8 mouse cellular contexts compared by ENCODE assay signal in genomic region chr5:145138836-145139235, GRCm38 (mm10). TPM values are rescaled to one million over a fixed set of nuclear protein-coding genes. Genes with fewer than 3 reads are reported as not detected.
A peak's percentile ranks its signal among the peaks of the same experiment; 100 is the strongest.
DNase-seq lines count a peak whose midpoint lies in the region; ATAC-seq and TF ChIP-seq lines count a peak whose summit lies in the region.

No protein-coding gene starts in this region.

- H3K27ac ChIP-seq in kidney, embryonic 15.5 days: no peak overlapping the region
- H3K27ac ChIP-seq in bone marrow, adult 2 months (ENCODE audit: control insufficient read depth, insufficient read depth, low read depth, low read length, poor library complexity): no peak overlapping the region
- no peak overlapping the region for H3K27ac ChIP-seq in hindbrain, embryonic 14.5 days
- no peak overlapping the region for H3K27ac ChIP-seq in midbrain, postnatal 0 days (ENCODE audit: low read depth, low read length)
- no peak overlapping the region for H3K27ac ChIP-seq in thymus, adult 2 months (ENCODE audit: control insufficient read depth, insufficient read depth, low read length)

- no peak for DNase-seq in kidney, adult 18-20 months
- DNase-seq in hindbrain, embryonic 14.5 days (ENCODE audit: low spot score): no peak
- peak; percentile 40 for DNase-seq in midbrain, postnatal 0 days (ENCODE audit: low spot score)
- DNase-seq in urinary bladder, adult 18-20 months (ENCODE audit: low spot score in 2 of 2): no peak
- no peak for DNase-seq in thymus, adult 2 months
- DNase-seq in spleen, postnatal 14 days (ENCODE audit: low spot score in 2 of 2): no peak

- H3K4me1 ChIP-seq in kidney, embryonic 15.5 days: peaks cover 31% of the 10 kb centered on the region
- H3K4me1 ChIP-seq in bone marrow, adult 2 months (ENCODE audit: control insufficient read depth, insufficient read depth, low read length): no peaks in the 10 kb centered on the region
- peaks cover 28% of the 10 kb centered on the region for H3K4me1 ChIP-seq in hindbrain, embryonic 14.5 days (replicated peaks; ENCODE audit: control insufficient read depth, insufficient read depth, low read length)
- H3K4me1 ChIP-seq in midbrain, postnatal 0 days (ENCODE audit: insufficient read depth, low read length): peaks cover 5% of the 10 kb centered on the region; the same call in 1 of the 2 replicates
- peaks cover 9% of the 10 kb centered on the region for H3K4me1 ChIP-seq in thymus, adult 2 months (replicated peaks; ENCODE audit: control insufficient read depth, insufficient read depth, low read length)

- TF ChIP-seq POLR2A in bone marrow, adult 2 months (IDR thresholded peaks at IDR 0.05; ENCODE audit: borderline replicate concordance, control insufficient read depth, low read depth, low read length): no peak
- no peak for TF ChIP-seq POLR2A in thymus, adult 2 months (IDR thresholded peaks at IDR 0.05; ENCODE audit: control insufficient read depth, extremely low read depth, insufficient read depth, low read length, poor library complexity)

- peaks cover 61% of the 10 kb centered on the region for H3K36me3 ChIP-seq in kidney, embryonic 15.5 days
- peaks cover 62% of the 10 kb centered on the region for H3K36me3 ChIP-seq in hindbrain, embryonic 14.5 days (replicated peaks; ENCODE audit: control insufficient read depth, insufficient read depth)
- H3K36me3 ChIP-seq in midbrain, postnatal 0 days (ENCODE audit: insufficient read depth, low read length): peaks cover 32% of the 10 kb centered on the region
- H3K36me3 ChIP-seq in thymus, adult 2 months (ENCODE audit: control insufficient read depth, insufficient read depth, low read length): peaks cover 38% of the 10 kb centered on the region

- peak overlapping the region; percentile 83 for H3K4me2 ChIP-seq in kidney, embryonic 15.5 days
- H3K4me2 ChIP-seq in hindbrain, embryonic 14.5 days (replicated peaks): peak overlapping the region; percentile 83
- H3K4me2 ChIP-seq in midbrain, postnatal 0 days (ENCODE audit: low read depth, low read length, poor library complexity, severe bottlenecking): peak overlapping the region; percentile 92

- H3K9ac ChIP-seq in kidney, embryonic 15.5 days: peak overlapping the region; percentile 86
- peak overlapping the region; percentile 84 for H3K9ac ChIP-seq in hindbrain, embryonic 14.5 days
- peak overlapping the region; percentile 88 for H3K9ac ChIP-seq in midbrain, postnatal 0 days (replicated peaks; ENCODE audit: low read length, poor library complexity, severe bottlenecking)

- TF ChIP-seq CTCF in bone marrow, adult 2 months (IDR thresholded peaks at IDR 0.05; ENCODE audit: control insufficient read depth, insufficient read depth, low read length): no peak
- no peak for TF ChIP-seq CTCF in midbrain, postnatal 0 days (IDR thresholded peaks at IDR 0.05)
- TF ChIP-seq CTCF in thymus, adult 2 months (IDR thresholded peaks at IDR 0.05; ENCODE audit: borderline replicate concordance, control insufficient read depth, extremely low read depth, insufficient read depth, low read length, poor library complexity): no peak

- no peaks in the 10 kb centered on the region for H3K27me3 ChIP-seq in kidney, embryonic 15.5 days
- H3K27me3 ChIP-seq in hindbrain, embryonic 14.5 days (ENCODE audit: control insufficient read depth, insufficient read depth, low read length): no peaks in the 10 kb centered on the region
- H3K27me3 ChIP-seq in midbrain, postnatal 0 days (ENCODE audit: insufficient read depth, low read length): no peaks in the 10 kb centered on the region
- H3K27me3 ChIP-seq in thymus, adult 2 months (ENCODE audit: control insufficient read depth, insufficient read depth, low read length): no peaks in the 10 kb centered on the region

- ATAC-seq in kidney, embryonic 15.5 days (replicated peaks; ENCODE audit: low FRiP score): no peak
- no peak for ATAC-seq in hindbrain, embryonic 14.5 days (ENCODE audit: low FRiP score)
- ATAC-seq in midbrain, postnatal 0 days (ENCODE audit: low FRiP score): no peak

- H3K9me3 ChIP-seq in kidney, embryonic 15.5 days (replicated peaks): no peaks in the 10 kb centered on the region
- H3K9me3 ChIP-seq in hindbrain, embryonic 14.5 days (ENCODE audit: control insufficient read depth, low read length): no peaks in the 10 kb centered on the region
- H3K9me3 ChIP-seq in midbrain, postnatal 0 days (ENCODE audit: low read length): no peaks in the 10 kb centered on the region

- WGBS in kidney, embryonic 15.5 days: 10% methylated on average over 6 of the region's 6 CpGs
- 8% methylated on average over 6 of the region's 6 CpGs for WGBS in bone marrow, adult 2 months
- WGBS in hindbrain, embryonic 14.5 days: 15% methylated on average over 6 of the region's 6 CpGs
- 18% methylated on average over 6 of the region's 6 CpGs for WGBS in midbrain, postnatal 0 days
- WGBS in thymus, adult 2 months: 11% methylated on average over 6 of the region's 6 CpGs

- peak overlapping the region; percentile 78 for H3K4me3 ChIP-seq in kidney, embryonic 15.5 days (replicated peaks)
- peak overlapping the region; percentile 87 for H3K4me3 ChIP-seq in bone marrow, adult 2 months (replicated peaks; ENCODE audit: control insufficient read depth, low read depth, low read length)
- peak overlapping the region; percentile 80 for H3K4me3 ChIP-seq in hindbrain, embryonic 14.5 days (replicated peaks; ENCODE audit: low read length)
- H3K4me3 ChIP-seq in midbrain, postnatal 0 days (ENCODE audit: low read depth, low read length): peak overlapping the region; percentile 91
- H3K4me3 ChIP-seq in thymus, adult 2 months (ENCODE audit: control insufficient read depth, insufficient read depth, low read length): no peak overlapping the region

RNA-seq across cellular contexts. Expression of gene Pdap1, which starts 1.2 kb away (rescaled TPM):
- polyA plus RNA-seq in kidney, embryonic 15.5 days (2015; fragmentation: Nextera tagmentation; extraction: Ambion mirVana): 104 and 106 TPM in 2 replicates
- polyA plus RNA-seq in bone marrow, adult 2 months (2011; ENCODE audit: insufficient read depth, insufficient read length, low replicate concordance, missing spikeins): 74.2 and 101 TPM in 2 replicates
- polyA plus RNA-seq in hindbrain, embryonic 14.5 days (2014; fragmentation: Nextera tagmentation; extraction: Ambion mirVana): 95.5 and 96.3 TPM in 2 replicates
- 47.7 TPM in 2 replicates for total RNA-seq in midbrain, postnatal 0 days (2014; rRNA removed)
- 120 and 141 TPM in 2 replicates for polyA plus RNA-seq in midbrain, postnatal 0 days (2015; fragmentation: Nextera tagmentation; extraction: Ambion mirVana)
- 35.6 and 36.2 TPM in 2 replicates for polyA plus RNA-seq in thymus, adult 2 months (2012; rRNA removed)

RNA-seq across cellular contexts. Expression of gene Bud31, which starts 1.3 kb away (rescaled TPM):
- polyA plus RNA-seq in kidney, embryonic 15.5 days (2015; fragmentation: Nextera tagmentation; extraction: Ambion mirVana): 196 TPM in 2 replicates
- polyA plus RNA-seq in bone marrow, adult 2 months (2011; ENCODE audit: insufficient read depth, insufficient read length, low replicate concordance, missing spikeins): 121 and 164 TPM in 2 replicates
- polyA plus RNA-seq in hindbrain, embryonic 14.5 days (2014; fragmentation: Nextera tagmentation; extraction: Ambion mirVana): 177 and 188 TPM in 2 replicates
- total RNA-seq in midbrain, postnatal 0 days (2014; rRNA removed): 80.7 and 98.1 TPM in 2 replicates
- 151 and 158 TPM in 2 replicates for polyA plus RNA-seq in midbrain, postnatal 0 days (2015; fragmentation: Nextera tagmentation; extraction: Ambion mirVana)
- polyA plus RNA-seq in thymus, adult 2 months (2012; rRNA removed): 73.3 and 105 TPM in 2 replicates

RNA-seq across cellular contexts. Expression of gene Arpc1b, which starts 24.8 kb away (rescaled TPM):
- polyA plus RNA-seq in kidney, embryonic 15.5 days (2015; fragmentation: Nextera tagmentation; extraction: Ambion mirVana): 294 and 313 TPM in 2 replicates
- 143 and 318 TPM in 2 replicates for polyA plus RNA-seq in bone marrow, adult 2 months (2011; ENCODE audit: insufficient read depth, insufficient read length, low replicate concordance, missing spikeins)
- polyA plus RNA-seq in hindbrain, embryonic 14.5 days (2014; fragmentation: Nextera tagmentation; extraction: Ambion mirVana): 44.2 and 51.8 TPM in 2 replicates
- total RNA-seq in midbrain, postnatal 0 days (2014; rRNA removed): 32.4 TPM in 2 replicates
- 53.7 and 56.0 TPM in 2 replicates for polyA plus RNA-seq in midbrain, postnatal 0 days (2015; fragmentation: Nextera tagmentation; extraction: Ambion mirVana)
- 859 and 863 TPM in 2 replicates for polyA plus RNA-seq in thymus, adult 2 months (2012; rRNA removed)

RNA-seq across cellular contexts. Expression of gene Ptcd1, which starts 28.1 kb away (rescaled TPM):
- 16.9 and 17.4 TPM in 2 replicates for polyA plus RNA-seq in kidney, embryonic 15.5 days (2015; fragmentation: Nextera tagmentation; extraction: Ambion mirVana)
- 5.2 and 10.9 TPM in 2 replicates for polyA plus RNA-seq in bone marrow, adult 2 months (2011; ENCODE audit: insufficient read depth, insufficient read length, low replicate concordance, missing spikeins)
- polyA plus RNA-seq in hindbrain, embryonic 14.5 days (2014; fragmentation: Nextera tagmentation; extraction: Ambion mirVana): 17.5 and 18.2 TPM in 2 replicates
- 27.9 and 28.5 TPM in 2 replicates for total RNA-seq in midbrain, postnatal 0 days (2014; rRNA removed)
- 20.3 and 20.6 TPM in 2 replicates for polyA plus RNA-seq in midbrain, postnatal 0 days (2015; fragmentation: Nextera tagmentation; extraction: Ambion mirVana)
- 14.5 and 14.9 TPM in 2 replicates for polyA plus RNA-seq in thymus, adult 2 months (2012; rRNA removed)

RNA-seq across cellular contexts. Expression of gene Cpsf4, which starts 28.2 kb away (rescaled TPM):
- polyA plus RNA-seq in kidney, embryonic 15.5 days (2015; fragmentation: Nextera tagmentation; extraction: Ambion mirVana): 52.0 and 57.6 TPM in 2 replicates
- 28.2 and 46.9 TPM in 2 replicates for polyA plus RNA-seq in bone marrow, adult 2 months (2011; ENCODE audit: insufficient read depth, insufficient read length, low replicate concordance, missing spikeins)
- 27.7 and 29.3 TPM in 2 replicates for polyA plus RNA-seq in hindbrain, embryonic 14.5 days (2014; fragmentation: Nextera tagmentation; extraction: Ambion mirVana)
- total RNA-seq in midbrain, postnatal 0 days (2014; rRNA removed): 44.4 and 47.3 TPM in 2 replicates
- polyA plus RNA-seq in midbrain, postnatal 0 days (2015; fragmentation: Nextera tagmentation; extraction: Ambion mirVana): 40.1 and 40.7 TPM in 2 replicates
- 63.5 and 66.0 TPM in 2 replicates for polyA plus RNA-seq in thymus, adult 2 months (2012; rRNA removed)
